Mouse (Mus musculus) ovary, postnatal 10 days (tissue): Measurements from ENCODE around the gene Notch2.

Source experiments
- DNase-seq: peaks from one replicate; pipeline ENCODE4 v3.0.0; 2022; ENCODE audit warnings: low spot score

Gene Notch2

GRCm38 (mm10) chr3:97994818-97995217 lies 18.5 kb upstream of the Notch2 start:
- DNase-seq = no peak

GRCm38 (mm10) chr3:97998349-97998748 lies 15.0 kb upstream of the Notch2 start:
- DNase-seq = no peak

- no peak for DNase-seq
Measured at GRCm38 (mm10) chr3:98003558-98003957, 9.8 kb upstream of the Notch2 start.

GRCm38 (mm10) chr3:98004231-98004630 lies 9.1 kb upstream of the Notch2 start:
- DNase-seq = no peak

GRCm38 (mm10) chr3:98005306-98005705 lies 8.0 kb upstream of the Notch2 start:
- no peak for DNase-seq

- no peak for DNase-seq
Measured at GRCm38 (mm10) chr3:98006046-98006691, 7.2 kb upstream of the Notch2 start.

- no peak for DNase-seq
Measured at GRCm38 (mm10) chr3:98006973-98007372, 6.4 kb upstream of the Notch2 start.

GRCm38 (mm10) chr3:98008143-98008542 lies 5.2 kb upstream of the Notch2 start:
- no peak for DNase-seq

- no peak for DNase-seq
Measured at GRCm38 (mm10) chr3:98009190-98009840, 4.0 kb upstream of the Notch2 start.

GRCm38 (mm10) chr3:98013086-98013400 lies 284 bp upstream of the Notch2 start:
- DNase-seq = no peak

- no peak for DNase-seq
Measured at GRCm38 (mm10) chr3:98015205-98016171, 2.2 kb downstream of the Notch2 start.

GRCm38 (mm10) chr3:98016901-98017591 lies 3.7 kb downstream of the Notch2 start:
- no peak for DNase-seq

GRCm38 (mm10) chr3:98018187-98018586 lies 4.9 kb downstream of the Notch2 start:
- DNase-seq = no peak

- DNase-seq = no peak
Measured at GRCm38 (mm10) chr3:98020431-98021229, 7.3 kb downstream of the Notch2 start.

GRCm38 (mm10) chr3:98024288-98024848 lies 11.0 kb downstream of the Notch2 start:
- DNase-seq = no peak

- DNase-seq = no peak
Measured at GRCm38 (mm10) chr3:98025521-98025920, 12.2 kb downstream of the Notch2 start.

- DNase-seq = no peak
Measured at GRCm38 (mm10) chr3:98025921-98026880, 12.9 kb downstream of the Notch2 start.

GRCm38 (mm10) chr3:98027371-98027774 lies 14.0 kb downstream of the Notch2 start:
- no peak for DNase-seq

- no peak for DNase-seq
Measured at GRCm38 (mm10) chr3:98028072-98028471, 14.7 kb downstream of the Notch2 start.

GRCm38 (mm10) chr3:98028936-98029335 lies 15.6 kb downstream of the Notch2 start:
- DNase-seq = no peak
